Mouse (Mus musculus) kidney, adult 8-10 months (tissue): ENCODE measurements at regions not wholly inside any gene's neighbourhood (a gene's known extent, or its start where the extent isn't known, plus 50 kb on each side); places are given as distances from the start of the nearest gene placed in this dataset.

Experiments used
- DNase-seq, 2 experiments: peaks; one replicate each; pipeline ENCODE4 v3.0.0; 2022

GRCm38 (mm10) chr4:54611990-54612980 is 332.6 kb upstream of the Zfp462 start:
- no peak for DNase-seq

GRCm38 (mm10) chr4:54613076-54613475 is 331.8 kb upstream of the Zfp462 start:
- DNase-seq: peak; percentile 41 to 55

GRCm38 (mm10) chr4:54613611-54614010 is 331.2 kb upstream of the Zfp462 start:
- peak; percentile 66 to 67 for DNase-seq

GRCm38 (mm10) chr4:54615886-54616285 is 329.0 kb upstream of the Zfp462 start:
- peak; percentile 79 to 86 for DNase-seq

GRCm38 (mm10) chr4:54624024-54624873 is 320.6 kb upstream of the Zfp462 start:
- no peak for DNase-seq

GRCm38 (mm10) chr4:54636986-54637641 is 307.7 kb upstream of the Zfp462 start:
- DNase-seq: no peak

- no peak for DNase-seq
These were observed 298.8 kb upstream of the Zfp462 start for GRCm38 (mm10) chr4:54646033-54646432.

GRCm38 (mm10) chr4:54646459-54646858 is 298.4 kb upstream of the Zfp462 start:
- no peak for DNase-seq

- DNase-seq: peak in 1 of 2 experiments; percentile 14
These were observed 296.6 kb upstream of the Zfp462 start for GRCm38 (mm10) chr4:54648254-54648653.

- DNase-seq: no peak
These were observed 293.2 kb upstream of the Zfp462 start for GRCm38 (mm10) chr4:54651646-54652110.

GRCm38 (mm10) chr4:54652111-54653021 is 292.5 kb upstream of the Zfp462 start:
- no peak for DNase-seq

GRCm38 (mm10) chr4:54653097-54653776 is 291.6 kb upstream of the Zfp462 start:
- no peak for DNase-seq
